Mouse (Mus musculus): ENCODE results near the gene Spag5.

GRCm38 (mm10) chr11:78327215-78327614, 25.9 kb downstream of the Spag5 start:
- TF ChIP-seq CTCF (conservative IDR thresholded peaks at IDR 0.05; ENCODE audit: low read length) (no peak), POU5F1 (IDR thresholded peaks at IDR 0.05; ENCODE audit: borderline replicate concordance, low read length) (no peak), NANOG (IDR thresholded peaks at IDR 0.05; ENCODE audit: borderline replicate concordance, low read length) (no peak)

All from E14TG2a.4 (cell line).